ENCODE assay signal across 17 mouse cellular contexts in genomic region chr2:114291387-114291786, GRCm38 (mm10).
"Had no signal": no experiment of that assay in that cellular context is flagged by ENCODE, and none has a peak within 500 bp of the region (broad histone marks: within the 10 kb centered on the region; RNA-seq: fewer than 3 reads in every experiment).

No protein-coding gene starts in this region.

- H3K9ac ChIP-seq: limb, embryonic 15.5 days; liver, embryonic 12.5 days; liver, embryonic 14.5 days; midbrain, embryonic 12.5 days; neural tube, embryonic 13.5 days; neural tube, embryonic 15.5 days had no signal

- H3K9me3 ChIP-seq: limb, embryonic 15.5 days; liver, embryonic 12.5 days; midbrain, embryonic 10.5 days; midbrain, embryonic 12.5 days; neural tube, embryonic 13.5 days; neural tube, embryonic 15.5 days had no signal

- H3K4me3 ChIP-seq: limb, embryonic 15.5 days; liver, embryonic 12.5 days; midbrain, embryonic 10.5 days; midbrain, embryonic 12.5 days; myocyte; neural tube, embryonic 13.5 days; neural tube, embryonic 15.5 days had no signal

- H3K27me3 ChIP-seq: limb, embryonic 15.5 days; liver, embryonic 12.5 days; midbrain, embryonic 12.5 days; neural tube, embryonic 13.5 days; neural tube, embryonic 15.5 days had no signal

- H3K27ac ChIP-seq: limb, embryonic 15.5 days; liver, embryonic 12.5 days; liver, embryonic 14.5 days; midbrain, embryonic 10.5 days; midbrain, embryonic 12.5 days; neural tube, embryonic 13.5 days; neural tube, embryonic 15.5 days had no signal

- H3K36me3 ChIP-seq: limb, embryonic 15.5 days; liver, embryonic 12.5 days; midbrain, embryonic 10.5 days; midbrain, embryonic 12.5 days; neural tube, embryonic 13.5 days; neural tube, embryonic 15.5 days had no signal

- H3K4me2 ChIP-seq: limb, embryonic 15.5 days; liver, embryonic 12.5 days; midbrain, embryonic 12.5 days; neural tube, embryonic 13.5 days; neural tube, embryonic 15.5 days had no signal

- ATAC-seq: liver, embryonic 12.5 days; midbrain, embryonic 16.5 days had no signal

- H3K4me1 ChIP-seq: limb, embryonic 15.5 days; liver, embryonic 12.5 days; midbrain, embryonic 10.5 days; midbrain, embryonic 12.5 days; neural tube, embryonic 13.5 days; neural tube, embryonic 15.5 days had no signal

- DNase-seq: retina, postnatal 1 day; right cerebral cortex, adult 18-20 months; right cerebral cortex, postnatal 25 days; right cerebral cortex, postnatal 4 days; spleen, adult 18-20 months; thymus, adult 2 months; thymus, postnatal 25 days; thymus, postnatal 4 days had no signal
